Mouse (Mus musculus): Measurements from ENCODE around the gene Ntm.

GRCm38 (mm10) chr9:29804483-29804882 lies 158.5 kb downstream of the Ntm start:
- TF ChIP-seq CTCF (IDR thresholded peaks at IDR 0.05) = no peak
- TF ChIP-seq POLR2A (IDR thresholded peaks at IDR 0.05; ENCODE audit: insufficient read depth, low read depth, low read length) = no peak

Data from heart, adult 2 months (tissue).